Mouse (Mus musculus) liver, postnatal 0 days (tissue): ENCODE measurements at regions not wholly inside any gene's neighbourhood (a gene's known extent, or its start where the extent isn't known, plus 50 kb on each side); places are given as distances from the start of the nearest gene placed in this dataset.

ENCODE experiments used
- CTCF ChIP-seq: sonication (generic); IDR thresholded peaks from 2 replicates; pipeline ENCODE4 v1.5.1; 2016; ENCODE audit warnings: antibody characterized with exemption, low read depth
- EP300 ChIP-seq: IDR thresholded peaks from 2 replicates; pipeline ENCODE4 v1.6.1; 2016; ENCODE audit warnings: antibody characterized with exemption, low read depth, mild to moderate bottlenecking

GRCm38 (mm10) chr13:59360026-59360425, 225.0 kb downstream of the Agtpbp1 start:
- TF ChIP-seq CTCF (no peak), EP300 (no peak)
